Mouse (Mus musculus): ENCODE data around the gene 9130019O22Rik. TPM values are rescaled to one million over a fixed set of nuclear protein-coding genes. Genes with fewer than 3 reads are reported as not detected.

Gene 9130019O22Rik
- total RNA-seq, 2 experiments from 2014 or later: 4.1 to 4.4 TPM

GRCm38 (mm10) chr7:127341356-127341755 is 45.6 kb downstream of the 9130019O22Rik start:
- DNase-seq: no peak

GRCm38 (mm10) chr7:127337636-127338035 is 49.3 kb downstream of the 9130019O22Rik start:
- peak; percentile 25 for DNase-seq

- DNase-seq: no peak
These were observed 51.4 kb downstream of the 9130019O22Rik start for GRCm38 (mm10) chr7:127335604-127336003.

- no peak for DNase-seq
These were observed 53.7 kb downstream of the 9130019O22Rik start for GRCm38 (mm10) chr7:127333240-127333639.

Other genes with a start within 250 kb of the 9130019O22Rik start
- 1 to 10 TPM; 3.2 to 3.3 TPM for gene Spn, start 249.3 kb downstream of the 9130019O22Rik start, total RNA-seq (2021)
- 10 to 100 TPM; 50.9 to 54.9 TPM for gene Cd2bp2, start 191.1 kb downstream of the 9130019O22Rik start, total RNA-seq (2021)
- 10 to 100 TPM; 39.0 to 40.5 TPM for gene Tbc1d10b, start 178.7 kb downstream of the 9130019O22Rik start, total RNA-seq (2021)
- gene Mylpf, start 178.3 kb downstream of the 9130019O22Rik start, total RNA-seq (2021): 1,000 to 10,000 TPM in 1 of 2 experiments, 100 to 1,000 TPM in 1; 678 to 2,339 TPM
- gene Zfp553, start 154.1 kb downstream of the 9130019O22Rik start, total RNA-seq (2021): 10 to 100 TPM in 1 of 2 experiments, 1 to 10 TPM in 1; 9.2 to 13.4 TPM
- gene Sept1, start 154.0 kb downstream of the 9130019O22Rik start, total RNA-seq (2021): 10 to 100 TPM; 17.6 to 17.8 TPM
- gene Zfp771, start 142.9 kb downstream of the 9130019O22Rik start, total RNA-seq (2021): 10 to 100 TPM; 23.5 to 31.7 TPM
- 10 to 100 TPM; 60.7 to 65.0 TPM for gene Dctpp1, start 126.5 kb downstream of the 9130019O22Rik start, total RNA-seq (2021)
- gene Sephs2, start 113.1 kb downstream of the 9130019O22Rik start, total RNA-seq (2021): 100 to 1,000 TPM; 189 to 268 TPM
- gene Itgal, start 90.9 kb downstream of the 9130019O22Rik start, total RNA-seq (2021): 1 to 10 TPM; 4.7 to 5.0 TPM
- gene Zfp768, start 41.6 kb downstream of the 9130019O22Rik start, total RNA-seq (2021): 10 to 100 TPM; 31.7 to 38.2 TPM
- 1 to 10 TPM; 7.5 to 9.2 TPM for gene Zfp747, start 11.1 kb downstream of the 9130019O22Rik start, total RNA-seq (2021)
- gene E430018J23Rik, start 6.5 kb upstream of the 9130019O22Rik start, total RNA-seq (2021): 1 to 10 TPM; 8.6 to 9.4 TPM
- gene Zfp764, start 19.7 kb upstream of the 9130019O22Rik start, total RNA-seq (2021): 1 to 10 TPM; 5.7 to 6.2 TPM
- gene Zfp688, start 34.9 kb upstream of the 9130019O22Rik start, total RNA-seq (2021): 10 to 100 TPM; 11.3 to 13.0 TPM
- gene Zfp689, start 62.0 kb upstream of the 9130019O22Rik start, total RNA-seq (2021): 1 to 10 TPM; 3.6 to 4.3 TPM
- 10 to 100 TPM; 37.3 to 40.0 TPM for gene Prr14, start 72.4 kb upstream of the 9130019O22Rik start, total RNA-seq (2021)
- gene Fbrs, start 92.0 kb upstream of the 9130019O22Rik start, total RNA-seq (2021): 10 to 100 TPM; 53.3 to 65.8 TPM
- 10 to 100 TPM; 70.0 to 94.2 TPM for gene Srcap, start 124.8 kb upstream of the 9130019O22Rik start, total RNA-seq (2021)
- gene Gm42715, start 132.4 kb upstream of the 9130019O22Rik start, total RNA-seq (2021): 10 to 100 TPM; 17.9 to 28.8 TPM
- not detected for gene Tmem265, start 174.2 kb upstream of the 9130019O22Rik start, total RNA-seq (2021)
- 10 to 100 TPM; 33.0 to 37.9 TPM for gene Phkg2, start 186.2 kb upstream of the 9130019O22Rik start, total RNA-seq (2021)
- gene Ccdc189, start 201.4 kb upstream of the 9130019O22Rik start, total RNA-seq (2021): 1 to 10 TPM; 8.0 to 9.2 TPM
- gene Rnf40, start 201.6 kb upstream of the 9130019O22Rik start, total RNA-seq (2021): 10 to 100 TPM; 51.5 to 59.7 TPM
- 10 to 100 TPM; 18.2 to 30.4 TPM for gene Zfp629, start 228.6 kb upstream of the 9130019O22Rik start, total RNA-seq (2021)